Mouse (Mus musculus) R1 (cell line): Measurements from ENCODE around the gene Olfr393.

Experiments
- DNase-seq: peaks from one replicate; pipeline ENCODE4 v3.0.0-alpha.2; 2018; ENCODE audit warnings: low read depth, low spot score

The Olfr393 gene

GRCm38 (mm10) chr11:73851354-73851753, at the start of gene Olfr393:
Gene Olfr393 (minus strand): TSS chr11:73851454.
- no peak for DNase-seq

GRCm38 (mm10) chr11:73890671-73891070, 39.4 kb upstream of the Olfr393 start, which contains the start of gene Olfr394:
Gene Olfr394 (minus strand): TSS chr11:73890771.
- no peak for DNase-seq

- no peak for DNase-seq
Measured at GRCm38 (mm10) chr11:73816949-73817348, 34.3 kb downstream of the Olfr393 start, which contains the start of gene Olfr392. Gene Olfr392 (minus strand): TSS chr11:73817049.

- DNase-seq: no peak
Measured at GRCm38 (mm10) chr11:73802952-73803351, 48.3 kb downstream of the Olfr393 start, which contains the start of gene Olfr391-ps. Gene Olfr391-ps (minus strand): TSS chr11:73803052.
